Mouse (Mus musculus): ENCODE measurements at regions not wholly inside any gene's neighbourhood (a gene's known extent, or its start where the extent isn't known, plus 50 kb on each side); places are given as distances from the start of the nearest gene placed in this dataset.

DNA sequence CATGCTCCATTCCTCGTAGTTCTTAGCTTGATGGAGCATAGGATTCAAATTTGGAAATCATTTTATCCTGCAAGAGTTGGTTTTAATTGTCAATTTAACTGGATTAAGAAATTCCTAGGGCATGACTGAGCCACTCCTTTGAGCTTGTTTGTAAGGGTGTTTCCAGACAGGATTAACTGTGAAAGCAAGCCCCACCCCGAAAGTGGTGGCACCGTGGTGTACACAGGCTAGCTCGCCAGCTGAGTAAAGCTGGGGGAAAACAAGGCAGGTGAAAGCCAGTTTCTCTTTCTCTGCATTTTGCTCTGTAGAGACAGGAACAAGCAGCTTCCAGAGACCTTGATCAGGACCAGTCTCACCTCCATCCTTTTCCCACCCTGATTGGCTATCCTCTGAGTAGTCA, 103.5 kb downstream of the Arrdc3 start:
- TF ChIP-seq TAL1 (IDR thresholded peaks at IDR 0.05; ENCODE audit: low read length) (no peak), GATA1 (IDR thresholded peaks at IDR 0.05; ENCODE audit: low read length) (no peak)
